Mouse (Mus musculus) lung, postnatal 0 days (tissue): ENCODE data around the gene Ttc26.

Experiments used
- CTCF ChIP-seq: IDR thresholded peaks from 2 replicates; pipeline ENCODE4 v1.5.1; 2016; ENCODE audit warnings: antibody characterized with exemption, mild to moderate bottlenecking
- EP300 ChIP-seq: IDR thresholded peaks from 2 replicates; pipeline ENCODE4 v1.6.1; 2016; ENCODE audit warnings: antibody characterized with exemption, mild to moderate bottlenecking, control low read depth

- TF ChIP-seq CTCF (no peak), EP300 (no peak)
Measured at GRCm38 (mm10) chr6:38339078-38339477, 42.2 kb upstream of the Ttc26 start.
